Mouse (Mus musculus) ES-E14 (cell line): ENCODE results near the gene Gm20815. TPM values are rescaled to one million over a fixed set of nuclear protein-coding genes. Genes with fewer than 3 reads are reported as not detected.
"Not testable (repeated sequence)": the region's sequence is repeated elsewhere in the genome, so short reads cannot be mapped to it uniquely, and the experiment has no call there.

ENCODE experiments used
- DNase-seq: peaks from one replicate; pipeline ENCODE4 v3.0.0-alpha.2; 2013; ENCODE audit warnings: low read depth, low spot score
- H3K27ac ChIP-seq: 2 replicates; pipeline ENCODE4 v1.5.1; 2012; ENCODE audit warnings: low read depth, mild to moderate bottlenecking, low read length, moderate library complexity, mixed read lengths; ENCODE audit not compliant: poor library complexity, insufficient read depth, severe bottlenecking
- H3K36me3 ChIP-seq: 2 replicates; pipeline ENCODE4 v1.6.1; 2012; ENCODE audit warnings: mild to moderate bottlenecking, low read length, moderate library complexity, mixed read lengths; ENCODE audit not compliant: control insufficient read depth, poor library complexity, insufficient read depth, severe bottlenecking
- H3K4me1 ChIP-seq, 2 experiments: fragments of 150-350 bp in 1 of 2; sonication (generic) in 1 of 2; 2 replicates each; pipeline ENCODE4 v1.6.1; 2012; ENCODE audit warnings: low read length in 2 of 2, mild to moderate bottlenecking in 1 of 2, mixed read lengths in 1 of 2; ENCODE audit not compliant: control insufficient read depth in 2 of 2, insufficient read depth in 2 of 2, poor library complexity in 1 of 2
- H3K4me3 ChIP-seq, 2 experiments: fragments of 150-350 bp in 1 of 2; sonication (generic) in 1 of 2; 2 replicates each; pipeline ENCODE4 v1.5.1; 2012; ENCODE audit warnings: low read length in 2 of 2, low read depth in 1 of 2, mild to moderate bottlenecking in 1 of 2, mixed read lengths in 1 of 2; ENCODE audit not compliant: insufficient read depth in 1 of 2, poor library complexity in 1 of 2, severe bottlenecking in 1 of 2
- H3K9ac ChIP-seq: 2 replicates; pipeline ENCODE4 v1.6.1; 2012; ENCODE audit warnings: low read depth, mild to moderate bottlenecking, low read length, mixed read lengths; ENCODE audit not compliant: poor library complexity, insufficient read depth, severe bottlenecking
- H3K9me3 ChIP-seq: fragments of 150-350 bp; sonication (generic); 2 replicates; pipeline ENCODE4 v1.6.1; 2012; ENCODE audit warnings: low read depth, mild to moderate bottlenecking, low read length; ENCODE audit not compliant: control insufficient read depth, insufficient read depth
- in situ Hi-C, 2 experiments: fragments of 600-800 bp; cut with MboI; formaldehyde crosslinking; loops; one replicate each; pipeline ENCODE4 v1.15.1; 2025; ENCODE audit warnings: low sequenced_read_pairs in 2 of 2, inconsistent platforms in 1 of 2; ENCODE audit not compliant: unreplicated experiment in 2 of 2
- total RNA-seq: library from RNA; depleted of rRNA; stranded (reverse); fragments of 300-350 nt; gene quantifications from 2 replicates; pipeline ENCODE4 v1.2.3, GENCODE M21; 2012; rRNA removed

Gm20815 gene
- not detected in 2 replicates for total RNA-seq

DNA sequence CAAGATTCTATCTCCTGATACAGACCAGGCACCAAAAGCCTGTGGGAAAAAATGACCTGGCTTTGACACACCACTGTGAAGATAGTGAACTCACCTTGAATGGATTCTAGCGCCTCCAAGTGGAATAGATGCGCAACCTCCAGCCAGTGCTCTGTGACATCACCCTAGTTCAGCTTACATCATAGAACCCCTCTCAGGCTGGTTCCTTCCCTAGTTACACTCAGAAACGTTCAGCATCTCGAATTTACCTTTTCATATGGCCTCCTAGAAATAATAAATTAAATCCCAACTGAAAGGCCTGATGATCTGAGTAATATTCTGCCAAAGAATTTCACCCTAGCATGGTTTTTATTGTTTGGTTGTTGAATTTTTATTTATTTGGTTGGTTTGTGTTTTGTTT lies at the start of gene Gm20815:
TSS of gene Gm20815 (minus strand) at position 101 of the 400 bp plus-strand sequence.
- H3K36me3 ChIP-seq, in situ Hi-C loops, DNase-seq, H3K27ac ChIP-seq, H3K9me3 ChIP-seq, H3K9ac ChIP-seq, H3K4me1 ChIP-seq, H3K4me3 ChIP-seq: not testable (repeated sequence)
